Mouse (Mus musculus) forebrain, embryonic 15.5 days (tissue): Measurements from ENCODE around the gene Wdr70. TPM values are rescaled to one million over a fixed set of nuclear protein-coding genes. Genes with fewer than 3 reads are reported as not detected.

ENCODE experiments used
- ATAC-seq: fragments of 200-750 bp; cut with Nextera tagmentation; replicated peaks from 2 replicates; pipeline ENCODE4 v1.8.0; 2017; ENCODE audit warnings: mild to moderate bottlenecking, moderate TSS enrichment, moderate library complexity
- H3K27ac ChIP-seq: fragments of 300-500 bp; sonication (generic); replicated peaks from 2 replicates; pipeline ENCODE4 v1.5.1; 2015; ENCODE audit warnings: mild to moderate bottlenecking, inconsistent platforms
- H3K27me3 ChIP-seq: fragments of 300-500 bp; sonication (generic); 2 replicates; pipeline ENCODE4 v1.6.1; 2015; ENCODE audit warnings: inconsistent platforms
- H3K36me3 ChIP-seq: fragments of 300-500 bp; sonication (generic); 2 replicates; pipeline ENCODE4 v1.6.1; 2015; ENCODE audit warnings: mild to moderate bottlenecking, inconsistent platforms
- H3K4me1 ChIP-seq: fragments of 300-500 bp; sonication (generic); 2 replicates; pipeline ENCODE4 v1.6.1; 2015; ENCODE audit warnings: inconsistent platforms
- H3K4me2 ChIP-seq: fragments of 300-500 bp; sonication (generic); replicated peaks from 2 replicates; pipeline ENCODE4 v1.6.1; 2015; ENCODE audit warnings: mild to moderate bottlenecking, inconsistent platforms
- H3K4me3 ChIP-seq: fragments of 300-500 bp; sonication (generic); 2 replicates; pipeline ENCODE4 v1.5.1; 2015; ENCODE audit warnings: mild to moderate bottlenecking, inconsistent platforms
- H3K9ac ChIP-seq: fragments of 300-500 bp; sonication (generic); replicated peaks from 2 replicates; pipeline ENCODE4 v1.6.1; 2015; ENCODE audit warnings: mild to moderate bottlenecking, inconsistent platforms
- H3K9me3 ChIP-seq: fragments of 300-500 bp; sonication (generic); 2 replicates; pipeline ENCODE4 v1.6.1; 2016; ENCODE audit warnings: inconsistent platforms
- WGBS: fragments of 180-500 bp; shearing (Covaris S2); methylation state at CpG from one replicate; pipeline ENCODE4 v1.1.7; 2015; ENCODE audit warnings: mixed read lengths; 5-methylcytosine and 5-hydroxymethylcytosine counted together
- microRNA-seq: library from miRNA; unstranded; fragments of <30 nt; microRNA quantifications from one replicate; pipeline ENCODE4, GENCODE M21; 2016
- polyA plus RNA-seq: library from polyadenylated mRNA; unstranded; fragments of >200 nt; fragmentation: Nextera tagmentation; extraction: Ambion mirVana; gene quantifications from 2 replicates; pipeline ENCODE4 v1.2.1, GENCODE M21; 2015

The Wdr70 gene
- polyA plus RNA-seq, 1 experiment from 2014 or later, result 62.8 TPM

GRCm38 (mm10) chr15:7838060-7838920 lies 260.7 kb downstream of the Wdr70 start:
- WGBS, result 85% methylated on average over 8 of the region's 8 CpGs
- Histone ChIP-seq H3K9me3 (no peaks in the 10 kb centered on the region), H3K4me1 (no peaks in the 10 kb centered on the region), H3K27me3 (no peaks in the 10 kb centered on the region), H3K4me2 (no peak overlapping the region), H3K36me3 (no peaks in the 10 kb centered on the region), H3K4me3 (no peak overlapping the region), H3K27ac (no peak overlapping the region), H3K9ac (no peak overlapping the region)
- ATAC-seq, result no peak

DNA sequence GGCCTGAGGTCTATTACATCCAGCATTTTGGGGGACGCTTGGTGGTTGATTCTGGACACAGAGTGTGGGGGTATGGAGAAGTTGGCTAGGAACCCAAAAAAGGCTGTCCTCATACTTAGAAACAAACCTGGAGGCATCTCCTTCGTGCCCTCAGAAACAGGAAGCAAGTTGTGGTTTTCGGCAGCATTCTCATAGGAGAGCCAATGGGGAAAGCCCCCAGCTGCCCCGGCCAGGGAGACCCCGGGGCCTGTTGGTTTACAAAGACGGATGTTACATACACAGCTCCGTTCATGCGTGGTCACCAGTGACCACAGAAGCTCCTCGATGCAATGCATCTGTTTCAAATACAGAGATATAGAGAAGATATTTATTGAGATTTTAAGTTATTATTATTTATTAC lies 263.6 kb downstream of the Wdr70 start:
- Histone ChIP-seq H3K4me3 (no peak overlapping the region), H3K27me3 (no peaks in the 10 kb centered on the region), H3K27ac (no peak overlapping the region), H3K36me3 (no peaks in the 10 kb centered on the region), H3K9ac (no peak overlapping the region), H3K4me2 (no peak overlapping the region), H3K4me1 (no peaks in the 10 kb centered on the region), H3K9me3 (no peaks in the 10 kb centered on the region)
- WGBS, result 86% methylated on average over 9 of the region's 9 CpGs
- no peak for ATAC-seq

- Histone ChIP-seq H3K27ac (no peak overlapping the region), H3K27me3 (peaks cover 3% of the 10 kb centered on the region; the same call in 1 of the 2 replicates), H3K36me3 (no peaks in the 10 kb centered on the region), H3K9me3 (no peaks in the 10 kb centered on the region), H3K9ac (no peak overlapping the region), H3K4me1 (no peaks in the 10 kb centered on the region), H3K4me2 (no peak overlapping the region), H3K4me3 (no peak overlapping the region)
- peak; percentile 78 for ATAC-seq
- 41% methylated on average over 6 of the region's 6 CpGs for WGBS
Measured at GRCm38 (mm10) chr15:7825530-7825929, 273.5 kb downstream of the Wdr70 start.

DNA sequence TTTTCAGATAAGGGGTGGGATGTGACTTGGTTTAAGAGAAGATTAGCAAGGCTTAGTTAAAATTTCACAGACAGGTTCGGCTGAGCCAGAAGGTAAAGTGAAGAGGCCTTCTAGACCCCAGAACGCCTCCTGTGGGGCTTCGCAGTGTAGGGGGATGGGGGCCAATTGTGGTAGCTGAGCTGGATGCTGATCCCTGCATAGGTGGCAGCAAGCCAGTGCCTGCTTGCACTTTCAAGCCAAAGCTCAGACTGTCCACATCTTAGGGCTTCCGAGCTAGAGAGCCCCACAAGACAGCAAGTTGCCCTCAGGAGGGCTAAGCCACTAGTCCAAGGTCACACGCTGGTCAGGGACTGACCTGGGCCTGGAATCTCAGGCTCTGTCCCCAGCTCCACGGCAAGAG lies 275.1 kb downstream of the Wdr70 start:
- no peak for ATAC-seq
- WGBS, result 69% methylated on average over 6 of the region's 6 CpGs
- no peaks in the 10 kb centered on the region for H3K36me3 ChIP-seq
- H3K9me3 ChIP-seq, result no peaks in the 10 kb centered on the region
- H3K27me3 ChIP-seq, result peaks cover 17% of the 10 kb centered on the region
- H3K4me3 ChIP-seq, result no peak overlapping the region
- no peak overlapping the region for H3K4me2 ChIP-seq
- H3K4me1 ChIP-seq, result no peaks in the 10 kb centered on the region
- H3K9ac ChIP-seq, result no peak overlapping the region
- H3K27ac ChIP-seq, result no peak overlapping the region

Small RNAs within 50 kb of the gene (microRNA-seq; reads per million reads assigned to microRNA genes)
- not detected for gene Gm27529

Other genes starting within 250 kb of the Wdr70 start
- 12.1 and 14.4 TPM in 2 replicates for gene Nup155, start 10.1 kb upstream of the Wdr70 start, polyA plus RNA-seq
- gene Cplane1, start 69.9 kb upstream of the Wdr70 start, polyA plus RNA-seq, result 17.3 and 17.6 TPM in 2 replicates